Comparison of ENCODE assay signal across 9 mouse cellular contexts in the genomic region with DNA sequence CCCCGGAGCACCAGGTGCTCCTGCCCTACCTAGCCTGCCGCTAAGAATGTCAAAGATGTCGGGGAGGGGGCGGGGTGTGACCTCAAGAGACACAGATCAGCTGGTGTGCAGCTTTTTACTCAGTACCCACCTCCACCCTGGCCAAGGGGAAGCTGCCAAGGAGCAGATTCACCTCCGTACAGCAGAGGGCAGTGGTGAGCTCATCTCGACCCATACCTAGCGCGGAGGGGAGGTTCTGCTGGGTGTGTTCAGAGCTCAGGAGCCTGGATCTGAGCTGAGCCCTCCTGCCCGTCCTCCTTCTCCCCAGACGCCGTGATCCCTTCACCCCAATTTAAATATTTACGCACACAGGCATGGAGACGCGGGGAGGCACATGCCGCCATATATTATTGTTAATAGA.
A peak's percentile ranks its signal among the peaks of the same experiment; 100 is the strongest.
DNase-seq lines count a peak whose midpoint lies in the region; ATAC-seq lines count a peak whose summit lies in the region.
"Had no signal": no experiment of that assay in that cellular context is flagged by ENCODE, and none has a peak within 500 bp of the region (broad histone marks: within the 10 kb centered on the region; RNA-seq: fewer than 3 reads in every experiment).

No protein-coding gene starts in this region.

- H3K4me1 ChIP-seq in hindbrain, embryonic 14.5 days (replicated peaks; ENCODE audit: control insufficient read depth, insufficient read depth, low read length): no peaks in the 10 kb centered on the region

- DNase-seq in T-cell, adult 2 months (ENCODE audit: low spot score): peak; percentile 27
- peak; percentile 92 to 93 for DNase-seq in cerebellum, postnatal 14 days
- peak; percentile 78 to 86 for DNase-seq in frontal cortex, postnatal 36 days (ENCODE audit: low spot score in 2 of 2)
- DNase-seq in hindbrain, embryonic 14.5 days (ENCODE audit: low spot score): peak; percentile 87
- peak; percentile 70 to 82 for DNase-seq in layer of hippocampus, postnatal 25 days (ENCODE audit: extremely low spot score in 1 of 2, low spot score in 1 of 2)
- DNase-seq in lung, postnatal 10 days: peak; percentile 84
- peak; percentile 67 for DNase-seq in retina, postnatal 7 days (ENCODE audit: low read depth, low spot score)
- peak; percentile 62 to 72 for DNase-seq in urinary bladder, postnatal 36 days (ENCODE audit: low spot score in 2 of 2)

- no peaks in the 10 kb centered on the region for H3K9me3 ChIP-seq in hindbrain, embryonic 14.5 days (ENCODE audit: control insufficient read depth, low read length)

- H3K27ac ChIP-seq in hindbrain, embryonic 14.5 days: no peak overlapping the region

- peak overlapping the region; percentile 23 for H3K4me3 ChIP-seq in hindbrain, embryonic 14.5 days (replicated peaks; ENCODE audit: low read length)
- H3K4me3 ChIP-seq: myocyte had no signal

- WGBS in hindbrain, embryonic 14.5 days: 4% methylated on average over 15 of the region's 15 CpGs

- no peaks in the 10 kb centered on the region for H3K27me3 ChIP-seq in hindbrain, embryonic 14.5 days (ENCODE audit: control insufficient read depth, insufficient read depth, low read length)

- no peaks in the 10 kb centered on the region for H3K36me3 ChIP-seq in hindbrain, embryonic 14.5 days (replicated peaks; ENCODE audit: control insufficient read depth, insufficient read depth)

- ATAC-seq in hindbrain, embryonic 14.5 days (ENCODE audit: low FRiP score): peak; percentile 91

- H3K4me2 ChIP-seq in hindbrain, embryonic 14.5 days (replicated peaks): peak overlapping the region; percentile 53

- no peak overlapping the region for H3K9ac ChIP-seq in hindbrain, embryonic 14.5 days

Comparison
In these comparisons a context has a peak if more than half of its experiments do, and no peak if none do; other contexts are left out.
1. DNase-seq: peak in every context shown above with its lines; median percentile 92 in cerebellum, postnatal 14 days; 87 in hindbrain, embryonic 14.5 days; 84 in lung, postnatal 10 days; 82 in frontal cortex, postnatal 36 days; 76 in layer of hippocampus, postnatal 25 days; 67 in retina, postnatal 7 days; 67 in urinary bladder, postnatal 36 days; 27 in T-cell, adult 2 months.